Mouse (Mus musculus): Measurements from ENCODE around the gene Prkar2b.

Prkar2b gene

GRCm38 (mm10) chr12:31920464-31921405 is 140.4 kb downstream of the Prkar2b start:
- no peak for DNase-seq (ENCODE audit: low spot score)

- DNase-seq (ENCODE audit: low spot score): no peak
Observed at GRCm38 (mm10) chr12:31917245-31917644, 143.9 kb downstream of the Prkar2b start.

- DNase-seq (ENCODE audit: low spot score): no peak
Observed at GRCm38 (mm10) chr12:31916691-31917090, 144.4 kb downstream of the Prkar2b start.

GRCm38 (mm10) chr12:31913614-31914013 is 147.5 kb downstream of the Prkar2b start:
- DNase-seq (ENCODE audit: low spot score): peak; percentile 34

- DNase-seq (ENCODE audit: low spot score): no peak
Observed at GRCm38 (mm10) chr12:31912966-31913551, 148.0 kb downstream of the Prkar2b start.

Data from left cerebral cortex, adult 11 months (tissue).